Mouse (Mus musculus): ENCODE data around the gene Cntnap5b. TPM values are rescaled to one million over a fixed set of nuclear protein-coding genes. Genes with fewer than 3 reads are reported as not detected.

The Cntnap5b gene
- 6.6 and 6.7 TPM in 2 replicates for polyA plus RNA-seq (2012; rRNA removed)

DNA sequence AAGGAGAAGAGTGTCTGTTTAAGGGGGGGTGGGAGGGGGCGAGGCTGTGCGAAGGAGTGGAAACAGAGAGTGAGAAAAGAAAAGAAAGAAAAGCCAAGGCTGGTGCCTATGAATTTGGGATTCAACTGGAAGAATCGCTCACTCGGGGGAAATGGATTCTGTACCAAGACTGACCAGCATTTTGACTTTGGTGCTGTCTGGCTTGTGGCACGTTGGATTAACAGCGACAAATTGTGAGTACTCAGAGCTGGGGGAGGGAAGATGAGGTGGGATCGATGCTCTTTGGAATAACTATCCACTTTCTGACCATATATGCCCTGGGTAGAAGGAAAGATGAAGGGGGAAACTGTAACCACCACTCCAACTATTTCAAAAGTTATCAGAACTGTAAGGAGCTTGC is at the start of gene Cntnap5b:
Gene Cntnap5b, plus strand, starts transcription at position 152 of the 400 bp plus-strand sequence.
- no peak for DNase-seq
- no peak within 1 kb of the TSS for H3K27ac ChIP-seq (ENCODE audit: insufficient read depth, low read length)
- H3K4me1 ChIP-seq (ENCODE audit: control insufficient read depth, insufficient read depth, low read length) = no peaks in the 10 kb centered on the region
- no peak for TF ChIP-seq POLR2A (IDR thresholded peaks at IDR 0.05; ENCODE audit: borderline replicate concordance, insufficient read depth, low read length)
- TF ChIP-seq CTCF (IDR thresholded peaks at IDR 0.05; ENCODE audit: borderline replicate concordance, insufficient read depth, low read depth, low read length) = no peak
- 16% methylated on average over 7 of the region's 7 CpGs for WGBS
- no peaks in the 10 kb centered on the region for H3K27me3 ChIP-seq (ENCODE audit: control insufficient read depth, insufficient read depth, low read length)
- H3K4me3 ChIP-seq (replicated peaks; ENCODE audit: insufficient read depth, low read depth, low read length) = peak within 1 kb of the TSS; percentile 36

DNA sequence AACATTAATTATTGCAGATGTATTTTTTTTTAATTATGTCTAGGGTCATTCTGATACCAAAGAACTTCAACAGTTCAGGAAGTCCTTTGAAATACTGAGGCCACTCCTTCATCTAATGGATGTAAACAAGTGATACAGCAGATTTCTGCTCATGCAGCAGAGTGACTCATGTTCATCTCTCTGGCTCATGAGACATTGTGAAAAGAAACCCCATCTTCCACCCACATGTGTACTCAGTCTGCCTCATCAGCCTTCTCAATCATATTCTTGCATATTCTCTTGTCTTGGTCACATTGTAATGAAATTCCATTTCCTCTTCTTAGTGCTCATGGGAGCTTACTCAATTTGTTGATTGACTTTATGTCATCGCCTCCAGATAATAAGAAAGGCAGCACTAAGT is 12.6 kb upstream of the Cntnap5b start:
- Histone ChIP-seq H3K4me1 (ENCODE audit: control insufficient read depth, insufficient read depth, low read length) (no peaks in the 10 kb centered on the region), H3K4me3 (replicated peaks; ENCODE audit: insufficient read depth, low read depth, low read length) (no peak overlapping the region), H3K27ac (ENCODE audit: insufficient read depth, low read length) (no peak overlapping the region), H3K27me3 (ENCODE audit: control insufficient read depth, insufficient read depth, low read length) (no peaks in the 10 kb centered on the region)
- DNase-seq = no peak
- 83% methylated on average over 1 of the region's 1 CpGs for WGBS
- TF ChIP-seq POLR2A (IDR thresholded peaks at IDR 0.05; ENCODE audit: borderline replicate concordance, insufficient read depth, low read length) = no peak
- no peak for TF ChIP-seq CTCF (IDR thresholded peaks at IDR 0.05; ENCODE audit: borderline replicate concordance, insufficient read depth, low read depth, low read length)

DNA sequence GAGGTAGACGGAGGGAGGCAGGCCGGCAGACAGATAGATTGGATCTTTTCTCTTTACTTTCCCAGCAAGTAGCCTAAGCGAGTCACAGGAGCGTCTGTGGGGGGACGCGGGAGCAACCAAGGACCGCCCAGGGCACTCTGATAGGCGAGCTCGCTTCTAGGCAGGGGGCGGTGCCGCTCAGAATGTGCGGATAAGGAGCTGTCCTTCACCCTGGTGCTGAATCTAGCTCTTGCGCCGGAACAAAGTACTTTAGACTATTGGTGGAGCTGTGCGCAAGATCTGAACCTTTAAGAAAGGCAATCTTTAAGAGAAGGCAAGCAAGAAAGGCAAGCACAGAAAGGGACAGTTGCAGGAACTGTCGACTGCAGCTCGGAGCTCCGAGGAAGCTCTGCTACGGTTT is 382 bp upstream of the Cntnap5b start:
- no peaks in the 10 kb centered on the region for H3K27me3 ChIP-seq (ENCODE audit: control insufficient read depth, insufficient read depth, low read length)
- no peaks in the 10 kb centered on the region for H3K4me1 ChIP-seq (ENCODE audit: control insufficient read depth, insufficient read depth, low read length)
- peak; percentile 10 to 17 for DNase-seq
- H3K4me3 ChIP-seq (replicated peaks; ENCODE audit: insufficient read depth, low read depth, low read length) = peak overlapping the region; percentile 36
- no peak for TF ChIP-seq POLR2A (IDR thresholded peaks at IDR 0.05; ENCODE audit: borderline replicate concordance, insufficient read depth, low read length)
- no peak for TF ChIP-seq CTCF (IDR thresholded peaks at IDR 0.05; ENCODE audit: borderline replicate concordance, insufficient read depth, low read depth, low read length)
- under 1% methylated on average over 19 of the region's 19 CpGs for WGBS
- no peak overlapping the region for H3K27ac ChIP-seq (ENCODE audit: insufficient read depth, low read length)

DNA sequence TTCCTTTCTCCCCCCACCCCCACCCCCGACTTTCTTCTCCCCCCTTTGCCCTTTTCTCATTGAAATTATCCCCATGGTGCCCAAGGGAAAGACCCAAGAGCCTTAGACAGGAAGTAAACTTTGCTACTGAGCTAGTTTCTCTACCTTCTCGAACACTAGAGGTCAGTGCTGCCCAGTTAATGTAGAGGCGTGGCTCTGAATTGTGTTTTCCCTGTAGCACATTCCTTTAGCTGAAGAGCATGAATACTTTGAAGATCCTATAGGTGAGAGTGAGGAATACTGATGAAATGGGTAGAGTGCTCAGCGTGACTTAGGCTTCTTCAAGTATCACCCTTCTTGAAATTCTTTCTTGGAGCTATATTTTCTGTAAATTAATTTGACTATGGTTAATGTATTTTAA is 1.6 kb downstream of the Cntnap5b start:
- H3K27ac ChIP-seq (ENCODE audit: insufficient read depth, low read length) = no peak overlapping the region
- H3K4me1 ChIP-seq (ENCODE audit: control insufficient read depth, insufficient read depth, low read length) = no peaks in the 10 kb centered on the region
- DNase-seq = peak in 1 of 2 experiments; percentile 4
- H3K4me3 ChIP-seq (replicated peaks; ENCODE audit: insufficient read depth, low read depth, low read length) = no peak overlapping the region
- 5% methylated on average over 4 of the region's 4 CpGs for WGBS
- no peaks in the 10 kb centered on the region for H3K27me3 ChIP-seq (ENCODE audit: control insufficient read depth, insufficient read depth, low read length)
- no peak; the same call in 1 of the 2 replicates for TF ChIP-seq CTCF (IDR thresholded peaks at IDR 0.05; ENCODE audit: borderline replicate concordance, insufficient read depth, low read depth, low read length)
- no peak for TF ChIP-seq POLR2A (IDR thresholded peaks at IDR 0.05; ENCODE audit: borderline replicate concordance, insufficient read depth, low read length)

DNA sequence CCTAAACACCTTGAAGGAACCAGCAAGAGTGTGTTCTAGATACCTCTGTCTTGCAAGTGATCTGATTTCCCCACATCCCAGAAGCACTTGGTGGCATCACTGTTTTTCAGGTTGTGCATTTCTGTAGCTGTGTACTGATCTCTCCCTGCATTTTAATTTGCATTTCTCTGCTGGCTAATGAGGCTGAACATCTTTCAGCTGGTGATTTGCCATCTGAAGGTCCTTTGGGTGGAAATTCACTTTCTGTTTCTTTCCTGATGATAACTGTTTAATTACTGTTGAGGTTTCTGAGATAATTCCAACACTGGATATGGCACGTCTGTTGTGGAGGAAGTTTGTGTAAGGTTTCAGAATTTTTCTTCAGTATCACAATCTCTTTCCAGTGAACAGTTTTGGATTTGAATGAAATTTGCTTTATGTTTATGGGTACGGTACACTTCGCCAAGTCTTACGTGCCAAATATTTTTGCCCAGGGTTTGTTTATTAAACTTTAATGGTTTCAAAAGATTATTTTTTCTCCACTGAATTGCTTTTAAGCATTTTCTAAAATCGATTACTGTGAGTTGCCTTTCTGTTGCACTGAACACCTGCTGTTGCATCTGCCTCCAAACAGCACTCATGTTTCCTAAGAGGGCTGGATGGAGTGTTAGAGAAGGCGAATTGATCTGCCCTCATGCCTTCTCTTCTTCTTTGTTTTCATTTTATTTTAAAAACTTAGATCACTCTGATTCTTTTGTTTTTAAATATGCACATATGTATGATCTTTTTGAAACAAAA is 41.0 kb downstream of the Cntnap5b start:
- TF ChIP-seq POLR2A (IDR thresholded peaks at IDR 0.05; ENCODE audit: borderline replicate concordance, insufficient read depth, low read length) (no peak), CTCF (IDR thresholded peaks at IDR 0.05; ENCODE audit: borderline replicate concordance, insufficient read depth, low read depth, low read length) (no peak)
- DNase-seq = no peak
- no peaks in the 10 kb centered on the region for H3K27me3 ChIP-seq (ENCODE audit: control insufficient read depth, insufficient read depth, low read length)
- H3K27ac ChIP-seq (ENCODE audit: insufficient read depth, low read length) = no peak overlapping the region
- H3K4me1 ChIP-seq (ENCODE audit: control insufficient read depth, insufficient read depth, low read length) = no peaks in the 10 kb centered on the region
- WGBS = 55% methylated on average over 6 of the region's 6 CpGs
- H3K4me3 ChIP-seq (replicated peaks; ENCODE audit: insufficient read depth, low read depth, low read length) = no peak overlapping the region

DNA sequence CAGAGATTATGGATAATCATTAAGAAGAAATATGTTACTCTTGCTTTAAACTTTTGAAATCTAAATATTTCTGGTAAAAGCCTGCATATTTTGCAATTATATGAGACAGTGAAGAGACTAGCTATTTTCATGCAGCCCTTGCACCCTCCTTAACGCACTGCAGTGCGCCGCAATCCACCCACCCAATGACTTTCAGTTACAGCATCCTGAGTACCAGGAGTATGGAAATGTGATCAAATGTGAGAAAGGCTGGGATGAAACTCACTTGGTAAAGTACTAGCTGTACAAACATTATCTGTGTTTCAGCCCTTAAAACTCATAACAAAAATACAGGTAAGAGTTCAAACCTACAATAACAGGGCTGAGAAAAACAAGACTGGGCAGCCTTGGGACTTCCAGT is 99.8 kb downstream of the Cntnap5b start:
- 95% methylated on average over 3 of the region's 3 CpGs for WGBS
- no peak for DNase-seq
- Histone ChIP-seq H3K4me3 (replicated peaks; ENCODE audit: insufficient read depth, low read depth, low read length) (no peak overlapping the region), H3K4me1 (ENCODE audit: control insufficient read depth, insufficient read depth, low read length) (no peaks in the 10 kb centered on the region), H3K27ac (ENCODE audit: insufficient read depth, low read length) (no peak overlapping the region), H3K27me3 (ENCODE audit: control insufficient read depth, insufficient read depth, low read length) (no peaks in the 10 kb centered on the region)
- TF ChIP-seq POLR2A (IDR thresholded peaks at IDR 0.05; ENCODE audit: borderline replicate concordance, insufficient read depth, low read length) (no peak), CTCF (IDR thresholded peaks at IDR 0.05; ENCODE audit: borderline replicate concordance, insufficient read depth, low read depth, low read length) (no peak)

DNA sequence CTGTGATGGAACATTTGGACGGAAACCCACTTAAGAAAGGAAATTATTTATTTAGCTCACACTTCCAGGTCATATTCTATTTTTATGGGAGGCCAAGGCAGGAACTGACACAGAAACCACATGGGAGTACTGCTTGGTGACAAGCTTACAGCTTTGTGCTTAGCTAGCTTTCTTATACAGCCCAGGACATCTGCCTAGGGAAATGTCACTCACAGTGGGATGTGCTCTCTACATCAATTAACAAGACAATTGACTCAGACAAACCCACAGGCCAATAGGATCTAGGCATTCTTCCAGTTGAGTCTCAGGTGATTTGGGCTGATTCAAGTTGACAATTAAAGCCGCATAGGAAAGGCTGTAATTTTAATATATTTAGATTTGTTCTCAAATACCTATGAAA is 135.2 kb downstream of the Cntnap5b start:
- no peak overlapping the region for H3K4me3 ChIP-seq (replicated peaks; ENCODE audit: insufficient read depth, low read depth, low read length)
- H3K4me1 ChIP-seq (ENCODE audit: control insufficient read depth, insufficient read depth, low read length) = no peaks in the 10 kb centered on the region
- no peak overlapping the region for H3K27ac ChIP-seq (ENCODE audit: insufficient read depth, low read length)
- peak in 1 of 2 experiments; percentile 9 for DNase-seq
- TF ChIP-seq POLR2A (IDR thresholded peaks at IDR 0.05; ENCODE audit: borderline replicate concordance, insufficient read depth, low read length) = no peak
- no peak for TF ChIP-seq CTCF (IDR thresholded peaks at IDR 0.05; ENCODE audit: borderline replicate concordance, insufficient read depth, low read depth, low read length)
- 24% methylated on average over 2 of the region's 2 CpGs for WGBS
- no peaks in the 10 kb centered on the region for H3K27me3 ChIP-seq (ENCODE audit: control insufficient read depth, insufficient read depth, low read length)

DNA sequence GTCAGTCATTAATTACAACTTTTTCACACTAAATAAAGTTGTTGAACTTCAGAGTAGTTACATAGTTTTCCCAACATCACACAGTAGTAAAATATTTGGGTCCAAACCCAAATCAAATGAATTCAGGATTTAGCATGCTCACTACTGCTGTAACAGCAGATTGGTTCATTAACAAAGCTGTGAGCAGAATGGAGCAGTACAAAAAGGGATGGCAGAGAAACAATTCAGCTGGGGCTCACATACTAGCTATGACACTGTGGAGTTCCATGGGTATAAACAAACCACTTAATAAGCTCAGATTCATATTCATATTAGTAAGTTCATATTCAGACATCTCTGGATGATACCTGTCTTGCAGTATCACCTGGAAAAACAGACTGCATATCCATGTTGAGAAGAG is 170.9 kb downstream of the Cntnap5b start:
- Histone ChIP-seq H3K27ac (ENCODE audit: insufficient read depth, low read length) (no peak overlapping the region), H3K4me3 (replicated peaks; ENCODE audit: insufficient read depth, low read depth, low read length) (no peak overlapping the region), H3K27me3 (ENCODE audit: control insufficient read depth, insufficient read depth, low read length) (no peaks in the 10 kb centered on the region), H3K4me1 (ENCODE audit: control insufficient read depth, insufficient read depth, low read length) (no peaks in the 10 kb centered on the region)
- TF ChIP-seq POLR2A (IDR thresholded peaks at IDR 0.05; ENCODE audit: borderline replicate concordance, insufficient read depth, low read length) (no peak), CTCF (IDR thresholded peaks at IDR 0.05; ENCODE audit: borderline replicate concordance, insufficient read depth, low read depth, low read length) (no peak)
- no peak for DNase-seq
